Mouse (Mus musculus) frontal cortex, adult (tissue): ENCODE data around the gene Hsf2.
"Not testable (repeated sequence)": the region's sequence is repeated elsewhere in the genome, so short reads cannot be mapped to it uniquely, and the experiment has no call there.

ENCODE experiments used
- ATAC-seq: cut with Nextera tagmentation; 2 replicates; pipeline ENCODE4 v1.9.2; 2017; ENCODE audit warnings: mild to moderate bottlenecking, moderate library complexity, mixed read lengths; ENCODE audit not compliant: low TSS enrichment

The Hsf2 gene

DNA sequence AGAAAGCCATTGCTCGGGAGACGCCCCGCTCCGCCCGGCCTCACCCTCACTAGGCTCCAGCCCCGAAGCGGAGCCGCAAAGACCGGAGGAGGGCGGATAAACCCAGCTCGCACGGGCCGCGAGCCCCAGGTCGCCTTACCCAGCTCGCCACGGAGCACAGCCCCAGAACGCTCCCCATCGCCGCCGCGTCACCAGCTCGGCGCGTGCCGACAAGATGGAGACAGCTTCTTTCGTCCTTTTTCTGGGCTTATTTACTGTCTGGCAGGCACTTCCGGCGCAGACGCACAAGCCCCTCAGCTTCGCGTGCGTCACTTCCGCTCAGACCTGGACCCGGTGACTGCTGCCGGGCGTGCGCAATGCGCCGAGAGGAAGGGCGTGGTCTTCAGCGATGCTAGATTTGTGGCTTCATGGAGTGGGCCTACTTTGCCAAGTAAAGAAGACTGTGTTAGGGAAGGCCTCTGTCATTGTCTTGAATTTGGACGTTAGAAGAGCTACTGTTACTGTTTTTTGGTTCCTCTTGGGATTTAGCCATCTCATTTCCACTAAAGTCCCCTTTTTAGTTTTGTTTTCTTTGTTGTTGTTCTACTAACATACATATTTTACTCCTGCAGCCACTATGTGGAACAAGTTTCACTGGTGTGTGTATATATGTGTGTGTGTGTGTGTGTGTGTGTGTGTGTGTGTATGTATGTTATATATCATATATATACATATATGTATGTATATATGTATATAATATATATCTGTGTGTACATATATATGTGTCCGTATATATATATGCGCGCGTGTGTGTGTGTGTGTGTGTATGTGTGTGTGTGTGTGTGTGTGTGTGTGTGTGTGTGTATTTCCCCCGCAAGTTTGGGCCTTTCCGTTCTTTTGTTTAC, 46.3 kb downstream of the Hsf2 start, which contains the start of gene Serinc1:
Serinc1 (minus strand) TSS at position 313 of the 884 bp plus-strand sequence.
- ATAC-seq: peak; percentile 98

DNA sequence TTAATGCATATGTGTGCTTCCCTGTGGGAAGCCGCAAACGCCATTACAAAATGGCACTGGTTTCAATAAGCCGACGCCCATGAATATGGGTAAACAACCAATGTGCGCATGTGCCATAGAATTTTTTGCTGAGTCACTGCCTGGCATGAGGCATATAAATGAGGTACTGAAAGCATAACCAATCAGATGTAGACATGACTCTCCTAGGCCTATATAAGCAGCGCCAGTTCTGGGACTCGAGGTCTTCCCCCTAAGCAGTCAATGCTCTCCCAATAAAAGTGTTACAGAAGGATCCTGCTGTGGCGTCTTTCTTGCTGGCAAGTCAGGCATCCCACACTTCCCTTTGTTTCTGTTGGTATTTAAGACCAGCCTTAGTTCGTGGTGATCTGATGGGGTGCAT, 57.7 kb downstream of the Hsf2 start:
- not testable (repeated sequence) for ATAC-seq

DNA sequence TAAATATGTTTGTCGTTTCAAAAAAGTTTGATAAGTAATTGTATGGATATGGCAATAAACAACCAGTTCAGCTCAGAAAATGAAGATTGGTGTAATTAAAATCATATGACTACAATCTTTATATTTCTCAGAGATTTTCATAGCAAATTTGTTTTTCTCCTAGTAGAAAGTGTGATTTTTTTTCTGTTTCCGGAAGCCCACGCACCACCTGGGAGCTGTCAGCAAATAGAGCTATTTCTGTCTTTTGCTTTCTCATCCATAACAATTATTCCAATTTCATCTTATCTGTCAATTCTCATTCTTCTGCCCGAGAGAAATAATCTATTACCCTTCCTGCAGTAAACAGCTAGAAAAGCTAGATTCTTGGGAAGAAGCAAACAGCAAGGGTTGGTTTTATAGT, 63.4 kb downstream of the Hsf2 start:
- no peak for ATAC-seq

DNA sequence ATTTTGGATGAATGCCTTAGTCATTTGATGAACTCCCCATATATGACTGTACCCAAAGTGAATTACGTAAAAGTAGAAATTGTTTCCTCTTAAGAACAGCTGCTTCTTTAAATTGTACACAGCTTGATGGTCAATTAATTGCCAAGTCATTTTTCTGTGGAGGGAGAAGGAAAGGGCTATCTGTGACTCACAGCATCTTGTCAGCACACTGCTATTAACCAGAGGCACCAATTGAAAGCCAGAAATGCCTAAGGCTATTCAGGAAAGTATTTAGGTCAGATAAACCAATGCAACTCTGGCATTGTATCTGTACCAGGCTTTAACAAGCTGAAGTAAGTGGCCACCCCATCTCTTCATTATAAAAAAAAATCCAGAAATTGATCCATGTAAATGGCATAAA, 67.5 kb downstream of the Hsf2 start:
- ATAC-seq: no peak

DNA sequence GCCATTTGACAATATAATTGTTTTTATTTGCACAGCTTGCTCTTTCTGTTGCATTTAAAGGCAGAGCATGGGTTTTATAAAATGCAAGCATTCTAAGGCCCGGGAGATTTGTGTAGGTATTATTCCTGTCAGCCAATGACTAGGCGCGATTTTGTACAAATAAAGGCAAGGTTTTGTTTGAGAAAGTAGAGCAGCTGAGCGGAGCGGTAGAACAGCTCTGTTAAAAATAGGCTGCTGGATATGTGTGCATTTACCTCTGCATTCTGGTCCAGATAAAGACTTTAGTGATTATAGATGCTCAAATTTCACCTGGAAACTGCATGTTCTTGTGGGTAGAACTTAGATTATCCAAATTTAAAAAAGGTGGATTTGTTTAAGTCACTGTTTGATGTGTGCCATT, 71.4 kb downstream of the Hsf2 start:
- ATAC-seq: peak; percentile 47; the same call in 1 of the 2 replicates
